Mouse (Mus musculus) hindbrain, embryonic 15.5 days (tissue): ENCODE measurements around the gene Sfmbt2. TPM values are rescaled to one million over a fixed set of nuclear protein-coding genes. Genes with fewer than 3 reads are reported as not detected.

Experiments used
- ATAC-seq: fragments of 200-750 bp; cut with Nextera tagmentation; 2 replicates; pipeline ENCODE4 v1.8.0; 2017; ENCODE audit warnings: low read depth, moderate number of reproducible peaks, moderate TSS enrichment; ENCODE audit not compliant: low FRiP score
- H3K27ac ChIP-seq: fragments of 300-500 bp; sonication (generic); replicated peaks from 2 replicates; pipeline ENCODE4 v1.5.1; 2015; ENCODE audit warnings: mild to moderate bottlenecking, inconsistent platforms
- H3K27me3 ChIP-seq: fragments of 300-500 bp; sonication (generic); 2 replicates; pipeline ENCODE4 v1.6.1; 2015; ENCODE audit warnings: control low read depth, inconsistent platforms
- H3K36me3 ChIP-seq: fragments of 300-500 bp; sonication (generic); 2 replicates; pipeline ENCODE4 v1.6.1; 2015; ENCODE audit warnings: control low read depth, inconsistent platforms
- H3K4me1 ChIP-seq: fragments of 300-500 bp; sonication (generic); replicated peaks from 2 replicates; pipeline ENCODE4 v1.6.1; 2015; ENCODE audit warnings: control low read depth, inconsistent platforms
- H3K4me2 ChIP-seq: fragments of 300-500 bp; sonication (generic); 2 replicates; pipeline ENCODE4 v1.6.1; 2015; ENCODE audit warnings: moderate library complexity, mild to moderate bottlenecking, inconsistent platforms
- H3K4me3 ChIP-seq: fragments of 300-500 bp; sonication (generic); 2 replicates; pipeline ENCODE4 v1.5.1; 2015; ENCODE audit warnings: mild to moderate bottlenecking, inconsistent platforms
- H3K9ac ChIP-seq: fragments of 300-500 bp; sonication (generic); 2 replicates; pipeline ENCODE4 v1.6.1; 2015; ENCODE audit warnings: inconsistent platforms
- H3K9me3 ChIP-seq: fragments of 300-500 bp; sonication (generic); 2 replicates; pipeline ENCODE4 v1.6.1; 2016; ENCODE audit warnings: control low read depth, inconsistent platforms
- WGBS: fragments of 180-500 bp; shearing (Covaris S2); methylation state at CpG from one replicate; pipeline ENCODE4 v1.1.7; 2015; 5-methylcytosine and 5-hydroxymethylcytosine counted together
- polyA plus RNA-seq: library from polyadenylated mRNA; unstranded; fragments of >200 nt; fragmentation: Nextera tagmentation; extraction: Ambion mirVana; gene quantifications from 2 replicates; pipeline ENCODE4 v1.2.1, GENCODE M21; 2015

Sfmbt2 gene
- polyA plus RNA-seq, 1 experiment from 2014 or later = 6.7 TPM

DNA sequence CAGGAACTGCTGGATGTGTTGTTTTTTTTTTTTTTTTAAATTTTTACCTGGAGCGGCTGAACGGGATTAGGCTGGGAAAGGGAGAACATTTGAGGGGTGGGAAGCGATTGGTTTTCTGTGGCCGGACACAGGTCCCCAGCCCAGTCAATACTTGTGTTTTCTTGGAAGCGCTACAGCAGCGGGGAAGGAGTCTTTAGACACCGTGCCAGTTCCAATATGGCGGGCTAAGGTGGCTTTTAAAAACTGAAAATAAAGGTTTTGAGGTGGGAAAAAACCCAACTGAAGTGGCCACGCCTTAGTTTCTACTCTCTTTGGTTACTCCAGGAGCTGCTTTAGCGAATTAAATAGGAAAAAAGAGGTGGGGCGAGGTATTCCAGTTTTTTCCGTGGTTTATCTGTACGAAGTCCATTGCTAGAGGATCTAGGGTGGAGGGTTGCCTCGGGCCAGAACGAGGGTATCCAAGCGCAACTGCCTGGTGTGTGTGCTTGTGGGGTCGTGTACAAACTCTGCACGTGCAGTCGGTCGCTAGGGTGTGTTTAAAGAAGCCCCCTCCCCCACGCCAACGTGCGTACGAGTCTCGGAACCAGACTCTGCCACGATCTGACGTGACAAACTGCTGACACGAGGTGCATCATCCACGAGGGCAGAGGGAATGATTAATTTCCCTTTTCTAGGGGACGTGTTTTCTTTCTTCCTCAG lies 3.3 kb downstream of the Sfmbt2 start:
- H3K4me3 ChIP-seq = peak overlapping the region; percentile 56
- H3K9ac ChIP-seq = peak overlapping the region; percentile 64
- peak overlapping the region; percentile 13; the same call in 1 of the 2 replicates for H3K27ac ChIP-seq
- H3K36me3 ChIP-seq = no peaks in the 10 kb centered on the region
- H3K4me2 ChIP-seq = peak overlapping the region; percentile 94
- under 1% methylated on average over 30 of the region's 30 CpGs for WGBS
- H3K27me3 ChIP-seq = peaks cover 44% of the 10 kb centered on the region
- no peaks in the 10 kb centered on the region for H3K9me3 ChIP-seq
- peaks cover 26% of the 10 kb centered on the region for H3K4me1 ChIP-seq
- ATAC-seq = peak; percentile 28

DNA sequence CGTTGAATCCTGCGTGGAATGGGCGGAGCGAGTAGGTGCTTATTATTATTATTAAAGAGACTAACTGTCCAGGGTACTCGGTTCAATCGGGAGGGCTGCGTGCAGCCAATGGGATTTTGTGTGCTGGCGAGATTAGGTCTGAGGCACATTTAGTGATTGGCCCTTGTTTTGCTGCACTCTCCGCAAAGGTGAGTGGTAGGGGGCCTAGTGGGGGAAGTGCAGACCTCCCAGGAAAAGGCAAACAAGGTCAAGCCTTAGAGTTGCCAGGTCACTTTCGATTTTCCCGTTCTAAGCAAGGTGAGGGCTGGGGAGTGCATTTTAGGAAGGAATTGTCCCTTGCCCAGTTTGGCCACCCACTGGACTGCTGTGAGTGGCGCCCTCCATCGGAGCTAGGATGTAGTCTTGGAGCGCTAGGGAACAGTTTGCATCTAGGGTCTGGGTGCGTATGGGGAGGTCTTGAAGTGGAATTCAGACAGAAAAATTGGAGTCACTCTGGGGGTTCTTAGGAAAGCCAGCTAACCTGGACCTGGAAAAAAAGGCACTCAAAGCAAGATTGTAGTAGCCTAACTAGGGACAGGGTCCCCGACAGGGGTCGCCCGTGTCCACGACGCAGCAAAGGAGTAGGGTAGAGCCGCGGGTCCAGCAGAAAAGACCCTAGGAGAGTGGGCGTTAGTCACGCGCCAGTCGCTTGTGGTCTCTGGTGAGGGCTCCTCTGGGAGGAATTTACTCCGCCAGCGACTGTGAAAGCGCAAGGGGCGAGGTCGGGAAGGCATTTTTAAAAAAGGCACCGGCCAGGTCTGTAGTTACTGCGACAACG lies 4.1 kb downstream of the Sfmbt2 start:
- Histone ChIP-seq H3K27me3 (peaks cover 40% of the 10 kb centered on the region), H3K9me3 (no peaks in the 10 kb centered on the region), H3K36me3 (no peaks in the 10 kb centered on the region), H3K9ac (peak overlapping the region; percentile 64), H3K4me3 (peak overlapping the region; percentile 56), H3K27ac (peak overlapping the region; percentile 44), H3K4me2 (peak overlapping the region; percentile 94), H3K4me1 (peaks cover 26% of the 10 kb centered on the region)
- WGBS = under 1% methylated on average over 34 of the region's 34 CpGs
- ATAC-seq = peak; percentile 87

DNA sequence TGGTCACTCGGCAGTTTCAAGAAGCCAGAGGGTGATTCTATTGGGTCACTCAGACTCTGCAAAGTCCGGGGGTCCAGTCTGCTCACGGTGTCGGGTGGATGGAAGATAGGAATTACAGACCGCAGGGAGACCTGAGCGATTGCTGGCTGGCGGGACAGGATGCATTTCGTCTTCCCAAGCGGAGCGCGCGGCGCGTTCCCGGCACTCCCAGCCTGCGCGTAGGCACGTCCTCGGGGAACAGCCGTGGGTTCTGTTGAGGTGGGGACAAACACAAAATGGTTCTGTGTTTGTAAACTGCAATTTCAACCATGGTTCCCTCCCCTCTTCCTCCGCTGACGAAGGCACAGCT lies 4.7 kb downstream of the Sfmbt2 start:
- peak overlapping the region; percentile 56 for H3K4me3 ChIP-seq
- H3K9me3 ChIP-seq = no peaks in the 10 kb centered on the region
- peak overlapping the region; percentile 62 for H3K9ac ChIP-seq
- peaks cover 34% of the 10 kb centered on the region for H3K27me3 ChIP-seq
- WGBS = 0% methylated on average over 22 of the region's 22 CpGs
- H3K4me2 ChIP-seq = peak overlapping the region; percentile 94
- H3K4me1 ChIP-seq = peaks cover 26% of the 10 kb centered on the region
- H3K36me3 ChIP-seq = no peaks in the 10 kb centered on the region
- H3K27ac ChIP-seq = peak overlapping the region; percentile 44
- ATAC-seq = peak; percentile 49; the same call in 1 of the 2 replicates

DNA sequence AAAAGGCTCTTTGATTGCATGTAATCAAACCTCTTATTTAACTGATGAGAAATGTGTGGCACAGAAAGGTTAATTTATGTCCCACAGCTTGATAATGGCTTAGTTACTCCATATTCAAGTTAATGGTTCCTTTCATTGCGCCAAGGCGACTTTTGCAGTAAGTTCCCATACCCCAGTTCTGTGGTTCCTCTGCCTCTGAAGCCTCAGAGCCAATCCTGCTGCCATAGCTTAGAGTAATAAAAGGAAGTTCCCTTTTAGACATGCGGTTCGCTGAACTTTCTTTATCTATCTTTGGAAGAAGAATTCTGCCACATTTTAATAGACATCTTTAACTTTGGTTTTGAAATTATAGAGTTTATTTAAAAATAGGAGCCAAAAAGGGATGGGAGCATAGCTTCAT lies 19.7 kb downstream of the Sfmbt2 start:
- no peak overlapping the region for H3K27ac ChIP-seq
- no peaks in the 10 kb centered on the region for H3K36me3 ChIP-seq
- no peak overlapping the region for H3K4me3 ChIP-seq
- no peaks in the 10 kb centered on the region for H3K9me3 ChIP-seq
- no peaks in the 10 kb centered on the region for H3K27me3 ChIP-seq
- no peak overlapping the region for H3K9ac ChIP-seq
- no peaks in the 10 kb centered on the region for H3K4me1 ChIP-seq
- ATAC-seq = no peak
- no peak overlapping the region for H3K4me2 ChIP-seq
- WGBS = 79% methylated on average over 4 of the region's 4 CpGs

DNA sequence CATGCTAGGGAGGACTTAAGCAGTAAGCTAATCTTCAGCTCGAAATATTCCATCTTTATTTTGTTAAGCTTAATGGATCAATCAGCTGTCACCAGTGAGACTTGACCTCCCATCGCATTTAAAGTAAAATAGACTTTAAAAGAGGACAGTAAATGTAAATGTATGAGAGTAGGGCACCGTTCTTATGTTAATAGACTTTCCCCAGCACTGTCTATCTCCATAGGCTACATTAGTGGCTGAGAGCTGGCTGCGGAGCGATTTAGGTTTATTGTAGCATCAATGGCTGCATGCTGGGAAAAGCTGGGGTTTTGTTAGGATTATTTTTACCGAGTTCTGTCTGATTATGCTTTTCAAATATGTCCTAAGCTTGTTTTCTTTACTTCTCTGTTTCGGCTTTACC lies 20.5 kb downstream of the Sfmbt2 start:
- no peak overlapping the region for H3K4me3 ChIP-seq
- H3K4me2 ChIP-seq = no peak overlapping the region
- ATAC-seq = no peak
- H3K9ac ChIP-seq = no peak overlapping the region
- no peaks in the 10 kb centered on the region for H3K9me3 ChIP-seq
- H3K27me3 ChIP-seq = no peaks in the 10 kb centered on the region
- H3K4me1 ChIP-seq = no peaks in the 10 kb centered on the region
- H3K36me3 ChIP-seq = no peaks in the 10 kb centered on the region
- WGBS = 18% methylated on average over 7 of the region's 7 CpGs
- no peak overlapping the region for H3K27ac ChIP-seq

DNA sequence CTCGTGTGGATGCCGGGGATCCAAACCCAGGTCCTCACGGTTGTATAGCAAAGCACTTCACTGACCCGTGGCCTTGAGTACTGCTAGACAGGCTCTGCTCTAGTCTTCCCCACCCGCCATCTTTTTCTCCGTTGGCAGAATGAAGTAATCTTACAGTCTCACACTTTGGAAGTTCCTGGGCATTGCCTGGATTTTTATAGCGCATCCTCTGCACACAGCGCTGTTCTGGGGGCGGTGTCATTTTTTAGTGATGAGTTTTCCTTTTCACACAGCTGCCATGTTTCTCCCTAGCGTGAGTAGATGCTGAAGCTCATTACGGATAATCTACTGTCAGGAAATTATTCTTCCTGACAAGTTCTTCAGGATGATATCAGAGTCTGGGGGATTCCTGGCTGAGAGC lies 24.8 kb downstream of the Sfmbt2 start:
- 89% methylated on average over 11 of the region's 11 CpGs for WGBS
- H3K4me1 ChIP-seq = no peaks in the 10 kb centered on the region
- H3K9me3 ChIP-seq = no peaks in the 10 kb centered on the region
- H3K9ac ChIP-seq = no peak overlapping the region
- H3K4me2 ChIP-seq = no peak overlapping the region
- H3K36me3 ChIP-seq = no peaks in the 10 kb centered on the region
- no peak overlapping the region for H3K27ac ChIP-seq
- no peak overlapping the region for H3K4me3 ChIP-seq
- no peak for ATAC-seq
- H3K27me3 ChIP-seq = no peaks in the 10 kb centered on the region

DNA sequence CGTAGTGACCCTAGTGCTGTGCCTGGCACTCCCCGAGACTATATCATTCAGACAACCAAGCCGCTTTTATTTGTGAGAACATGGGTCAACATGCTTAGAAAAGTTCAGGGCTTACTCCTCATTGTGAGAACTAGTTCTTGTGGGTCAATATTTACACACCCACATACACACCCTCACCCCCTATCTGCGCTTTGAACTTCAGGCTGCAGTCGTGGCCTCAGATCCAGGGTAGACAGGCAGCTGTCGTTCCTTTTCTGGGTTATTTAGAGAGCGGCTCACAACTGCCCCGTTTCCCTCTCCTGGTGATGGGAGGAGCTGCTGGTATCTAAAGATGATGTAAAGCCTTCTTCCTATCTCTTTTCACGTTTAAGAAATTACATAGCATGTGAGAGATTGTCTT lies 27.5 kb downstream of the Sfmbt2 start:
- Histone ChIP-seq H3K4me1 (no peaks in the 10 kb centered on the region), H3K4me2 (no peak overlapping the region), H3K27me3 (no peaks in the 10 kb centered on the region), H3K4me3 (no peak overlapping the region), H3K9me3 (no peaks in the 10 kb centered on the region), H3K27ac (no peak overlapping the region), H3K9ac (no peak overlapping the region), H3K36me3 (no peaks in the 10 kb centered on the region)
- no peak for ATAC-seq
- 80% methylated on average over 9 of the region's 9 CpGs for WGBS

DNA sequence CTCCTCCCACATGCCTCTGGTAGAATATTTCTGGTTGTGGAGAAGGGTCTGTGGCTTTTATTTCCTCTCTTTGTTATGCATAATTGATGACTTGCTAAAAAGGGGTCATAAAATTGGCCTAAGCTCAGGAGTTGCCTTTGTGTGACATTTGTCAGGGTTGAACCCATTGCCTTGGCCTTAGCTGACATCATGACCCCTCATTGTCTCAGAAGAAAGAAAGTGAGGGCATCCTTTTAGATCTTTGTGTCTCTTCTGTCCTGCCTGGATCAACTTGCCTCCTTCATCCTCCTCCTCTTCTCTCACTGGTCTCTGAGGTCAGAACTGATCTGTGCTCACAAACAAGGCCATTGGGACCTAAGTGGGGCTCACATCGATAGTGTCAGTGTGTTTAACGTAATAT lies 35.8 kb downstream of the Sfmbt2 start:
- H3K4me1 ChIP-seq = peaks cover 6% of the 10 kb centered on the region; the same call in 1 of the 2 replicates
- H3K4me3 ChIP-seq = no peak overlapping the region
- 26% methylated on average over 2 of the region's 2 CpGs for WGBS
- H3K4me2 ChIP-seq = no peak overlapping the region
- no peak overlapping the region for H3K9ac ChIP-seq
- H3K9me3 ChIP-seq = no peaks in the 10 kb centered on the region
- H3K36me3 ChIP-seq = peaks cover 5% of the 10 kb centered on the region; the same call in 1 of the 2 replicates
- no peaks in the 10 kb centered on the region for H3K27me3 ChIP-seq
- no peak for ATAC-seq
- no peak overlapping the region for H3K27ac ChIP-seq

DNA sequence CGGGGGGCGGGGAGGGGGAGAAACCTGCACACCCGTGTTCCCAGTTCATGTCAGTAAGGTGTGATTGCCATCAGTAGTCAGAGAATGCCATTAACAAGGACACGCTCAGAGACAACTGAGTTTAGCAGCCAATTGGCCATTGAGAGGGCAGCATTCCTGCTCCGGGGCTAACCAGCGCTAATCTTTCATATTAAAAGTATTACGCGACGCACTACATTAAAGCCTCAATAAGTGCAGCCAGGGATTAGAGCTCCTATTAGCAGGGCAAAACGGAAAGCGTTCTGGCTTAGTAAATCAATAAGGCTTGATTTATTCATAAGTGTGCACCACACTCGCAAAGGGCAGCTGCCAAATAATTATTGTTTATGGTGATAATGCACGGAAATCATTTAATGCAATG lies 39.1 kb downstream of the Sfmbt2 start:
- H3K36me3 ChIP-seq = peaks cover 2% of the 10 kb centered on the region; the same call in 1 of the 2 replicates
- H3K9me3 ChIP-seq = no peaks in the 10 kb centered on the region
- no peaks in the 10 kb centered on the region for H3K27me3 ChIP-seq
- no peak overlapping the region for H3K27ac ChIP-seq
- H3K4me2 ChIP-seq = no peak overlapping the region
- no peak for ATAC-seq
- H3K4me1 ChIP-seq = peaks cover 6% of the 10 kb centered on the region; the same call in 1 of the 2 replicates
- WGBS = 59% methylated on average over 13 of the region's 13 CpGs
- no peak overlapping the region for H3K4me3 ChIP-seq
- no peak overlapping the region for H3K9ac ChIP-seq

DNA sequence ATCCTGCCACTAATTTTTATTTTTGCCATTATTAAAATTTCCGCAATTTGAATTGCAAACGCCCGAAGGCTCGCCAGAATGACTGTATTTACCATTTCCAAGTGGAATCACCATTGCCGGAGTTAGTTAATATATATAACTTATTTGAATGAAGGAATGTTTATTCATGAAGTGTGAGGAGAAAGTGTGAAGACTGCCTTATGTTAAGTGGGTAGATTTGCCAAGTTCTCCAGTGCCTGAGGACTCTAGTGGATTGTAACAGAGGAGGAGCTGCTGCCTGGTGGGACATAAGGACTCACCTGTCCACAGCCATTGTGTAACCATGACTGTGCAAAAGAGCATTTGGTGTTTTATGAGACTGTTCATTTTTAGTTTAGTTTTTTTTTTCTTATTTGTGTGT lies 39.8 kb downstream of the Sfmbt2 start:
- H3K27ac ChIP-seq = no peak overlapping the region
- 77% methylated on average over 5 of the region's 5 CpGs for WGBS
- no peak overlapping the region for H3K4me3 ChIP-seq
- H3K27me3 ChIP-seq = no peaks in the 10 kb centered on the region
- no peaks in the 10 kb centered on the region for H3K9me3 ChIP-seq
- H3K4me2 ChIP-seq = no peak overlapping the region
- H3K36me3 ChIP-seq = no peaks in the 10 kb centered on the region
- no peak for ATAC-seq
- H3K9ac ChIP-seq = no peak overlapping the region
- peaks cover 6% of the 10 kb centered on the region; the same call in 1 of the 2 replicates for H3K4me1 ChIP-seq

DNA sequence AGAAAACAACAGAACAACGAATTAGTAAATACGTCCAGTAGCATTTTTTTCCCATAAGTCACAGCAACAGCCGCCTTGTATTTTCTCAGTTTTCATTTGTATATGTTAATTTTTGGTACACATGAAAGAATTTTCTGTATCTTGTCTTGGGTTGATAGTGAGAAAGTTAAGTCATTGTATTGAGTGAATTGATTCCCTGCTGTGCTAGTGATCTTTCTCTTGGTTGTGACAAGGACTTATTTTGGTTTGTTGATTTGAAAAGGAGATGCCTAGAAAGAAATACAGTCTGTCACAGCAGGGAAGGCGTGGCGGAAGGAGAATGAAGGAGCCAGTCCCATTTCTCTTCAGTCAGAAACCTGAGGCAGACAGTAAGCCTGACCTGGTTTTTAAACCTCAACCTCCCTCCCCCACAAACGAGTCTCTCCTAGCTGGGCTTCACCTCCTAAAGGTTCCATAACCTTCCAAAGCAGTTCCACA lies 50.7 kb downstream of the Sfmbt2 start:
- Histone ChIP-seq H3K9me3 (no peaks in the 10 kb centered on the region), H3K27me3 (no peaks in the 10 kb centered on the region), H3K4me2 (no peak overlapping the region), H3K4me3 (no peak overlapping the region), H3K4me1 (no peaks in the 10 kb centered on the region), H3K27ac (no peak overlapping the region), H3K9ac (no peak overlapping the region), H3K36me3 (no peaks in the 10 kb centered on the region)
- ATAC-seq = no peak
- 59% methylated on average over 6 of the region's 6 CpGs for WGBS

DNA sequence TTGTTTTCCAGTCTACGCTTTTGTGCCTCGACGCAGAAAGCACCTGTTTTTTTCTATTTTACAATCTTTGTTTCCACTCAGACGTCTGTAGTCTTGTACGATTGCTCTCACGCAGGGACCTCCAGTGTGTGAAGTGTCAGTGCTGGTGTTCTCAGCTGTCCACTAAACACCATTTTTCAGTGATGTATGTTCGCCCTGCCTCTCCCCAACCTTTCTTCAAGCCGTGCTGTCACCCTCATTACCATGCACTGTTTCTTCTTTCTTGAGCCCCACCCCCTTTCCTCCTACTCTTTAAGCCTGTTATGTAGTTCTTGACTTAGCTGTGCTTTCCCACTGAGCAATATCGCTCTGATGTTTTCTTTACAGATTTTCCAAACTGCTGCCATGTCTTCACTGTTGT lies 67.0 kb downstream of the Sfmbt2 start:
- ATAC-seq = no peak
- WGBS = 39% methylated on average over 9 of the region's 9 CpGs

More for the DNA sequence above, 67.0 kb downstream of the Sfmbt2 start:
- no peak overlapping the region for H3K4me3 ChIP-seq
- H3K9me3 ChIP-seq = no peaks in the 10 kb centered on the region
- H3K36me3 ChIP-seq = no peaks in the 10 kb centered on the region
- no peak overlapping the region for H3K4me2 ChIP-seq
- no peak overlapping the region for H3K9ac ChIP-seq
- H3K27me3 ChIP-seq = no peaks in the 10 kb centered on the region
- H3K4me1 ChIP-seq = no peaks in the 10 kb centered on the region; the same call in 1 of the 2 replicates
- H3K27ac ChIP-seq = no peak overlapping the region
